ENCODE assay signal across 23 mouse cellular contexts in the genomic region with DNA sequence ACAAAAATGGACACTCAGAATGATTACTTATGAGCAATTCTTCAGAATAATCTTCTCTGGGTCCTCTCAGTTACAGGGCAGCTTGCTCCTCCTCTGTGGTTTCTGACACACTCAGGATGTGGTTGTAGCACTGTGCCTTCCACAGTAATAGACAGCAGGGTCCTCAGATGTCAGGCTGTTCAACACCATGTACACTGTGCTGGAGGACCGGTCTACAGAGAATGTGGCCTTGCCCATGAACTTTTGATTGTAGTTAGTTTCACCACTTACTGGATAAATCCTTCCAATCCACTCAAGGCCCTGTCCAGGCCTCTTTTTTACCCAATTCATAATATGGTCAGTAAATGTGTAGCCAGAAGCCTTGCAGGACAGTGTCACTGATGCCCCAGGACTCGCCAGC.
DNase-seq lines count a peak whose midpoint lies in the region.
"Had no signal": no experiment of that assay in that cellular context is flagged by ENCODE, and none has a peak within 500 bp of the region (broad histone marks: within the 10 kb centered on the region; RNA-seq: fewer than 3 reads in every experiment).

No protein-coding gene starts in this region.

- H3K27ac ChIP-seq in limb, embryonic 10.5 days, result no peak overlapping the region
- H3K27ac ChIP-seq: hindbrain, embryonic 15.5 days; left cerebral cortex, adult 2 months; limb, embryonic 13.5 days; liver, embryonic 13.5 days; macrophage; midbrain, embryonic 12.5 days; neural tube, embryonic 15.5 days; stomach, embryonic 15.5 days had no signal

- H3K9me3 ChIP-seq in limb, embryonic 10.5 days (replicated peaks), result peaks cover 3% of the 10 kb centered on the region; the same call in 1 of the 2 replicates
- H3K9me3 ChIP-seq: liver, embryonic 13.5 days; stomach, embryonic 15.5 days had no signal

- H3K4me1 ChIP-seq in limb, embryonic 10.5 days, result no peaks in the 10 kb centered on the region
- H3K4me1 ChIP-seq: hindbrain, embryonic 15.5 days; limb, embryonic 13.5 days; liver, embryonic 13.5 days; midbrain, embryonic 12.5 days; neural tube, embryonic 15.5 days; stomach, embryonic 15.5 days had no signal

- H3K27me3 ChIP-seq in limb, embryonic 10.5 days (ENCODE audit: low read depth, poor library complexity, severe bottlenecking), result no peaks in the 10 kb centered on the region
- H3K27me3 ChIP-seq: hindbrain, embryonic 15.5 days; limb, embryonic 13.5 days; liver, embryonic 13.5 days; midbrain, embryonic 12.5 days; neural tube, embryonic 15.5 days; stomach, embryonic 15.5 days had no signal

- intact Hi-C loops in left cerebral cortex, postnatal 14 days (cut with DNase I), result no loop called here

- H3K4me3 ChIP-seq in limb, embryonic 10.5 days, result no peak overlapping the region
- H3K4me3 ChIP-seq: hindbrain, embryonic 15.5 days; left cerebral cortex, adult 2 months; limb, embryonic 13.5 days; liver, embryonic 13.5 days; midbrain, embryonic 12.5 days; neural tube, embryonic 15.5 days; stomach, embryonic 15.5 days had no signal

- WGBS in limb, embryonic 10.5 days, result 72% methylated on average over 2 of the region's 2 CpGs

- H3K36me3 ChIP-seq in limb, embryonic 10.5 days, result no peaks in the 10 kb centered on the region
- H3K36me3 ChIP-seq: hindbrain, embryonic 15.5 days; limb, embryonic 13.5 days; liver, embryonic 13.5 days; midbrain, embryonic 12.5 days; neural tube, embryonic 15.5 days; stomach, embryonic 15.5 days had no signal

- DNase-seq in lung, postnatal 36 days, result peak; percentile 5
- no peak for DNase-seq in lung, postnatal 14 days
- peak; percentile 35 for DNase-seq in induced T-regulatory cell, adult 2 months (ENCODE audit: low read depth)
- DNase-seq in thymus, adult 18-20 months, result peak; percentile 53 to 76
- DNase-seq in thymus, postnatal 4 days, result peak; percentile 62
- no peak for DNase-seq in limb, embryonic 10.5 days (ENCODE audit: low spot score)
- no peak for DNase-seq in left cerebral cortex, postnatal 14 days (ENCODE audit: low spot score in 2 of 2)
- DNase-seq in kidney, postnatal 10 days, result no peak
- DNase-seq: adrenal gland, adult 2 months; cerebellum, adult 9-11 months; heart, postnatal 14 days; kidney, adult 11 months; kidney, postnatal 25 days; liver, embryonic 13.5 days; lung, embryonic 14.5 days; right cerebral cortex, postnatal 14 days had no signal

Comparison
In these comparisons a context has a peak if more than half of its experiments do, and no peak if none do; other contexts are left out.
1. DNase-seq: peak in lung, postnatal 36 days (single experiment), induced T-regulatory cell, adult 2 months (single experiment), thymus, adult 18-20 months (2 of 2) and thymus, postnatal 4 days (single experiment); none in lung, postnatal 14 days (single experiment), limb, embryonic 10.5 days (single experiment), left cerebral cortex, postnatal 14 days (0 of 2) and kidney, postnatal 10 days (single experiment).